Mouse (Mus musculus): ENCODE data around the gene Hcls1.

Hcls1 gene

GRCm38 (mm10) chr16:36988066-36988465, 53.3 kb downstream of the Hcls1 start:
- CTCF ChIA-PET = no interaction called here

- CTCF ChIA-PET = interaction anchor here (0.7 to 0.9 kb wide), 2 partner anchors 20 to 83 kb away, joined by 3 to 4 read pairs; no protein-coding TSS in a partner anchor
These were observed 54.7 kb downstream of the Hcls1 start for GRCm38 (mm10) chr16:36989493-36989892.

- CTCF ChIA-PET = interaction anchor here (0.9 kb wide), 1 partner anchor 19 kb away, joined by 4 read pairs; no protein-coding TSS in a partner anchor
These were observed 55.3 kb downstream of the Hcls1 start, which contains the start of gene Fbxo40 for GRCm38 (mm10) chr16:36989999-36990625. Gene Fbxo40, minus strand, starts transcription at chr16:36990467.

- CTCF ChIA-PET = no interaction called here
These were observed 62.9 kb downstream of the Hcls1 start for GRCm38 (mm10) chr16:36997650-36998049.

- CTCF ChIA-PET = no interaction called here
These were observed 64.7 kb downstream of the Hcls1 start for GRCm38 (mm10) chr16:36999366-36999972.

- CTCF ChIA-PET = interaction anchor here (0.9 kb wide), 1 partner anchor 19 kb away, joined by 4 read pairs; the partner anchor contains the start of gene Fbxo40
These were observed 74.5 kb downstream of the Hcls1 start for GRCm38 (mm10) chr16:37009262-37009661.

- CTCF ChIA-PET = no interaction called here
These were observed 75.6 kb downstream of the Hcls1 start for GRCm38 (mm10) chr16:37010370-37010769.

- CTCF ChIA-PET = no interaction called here
These were observed 76.5 kb downstream of the Hcls1 start, which contains the start of gene Polq for GRCm38 (mm10) chr16:37011061-37011921. Gene Polq, plus strand, starts transcription at chr16:37011786.

- CTCF ChIA-PET = interaction anchor here (0.6 to 1.2 kb wide), 2 partner anchors 77 kb away, joined by 3 read pairs; partner anchors contain the start of gene Hcls1
These were observed 77.1 kb downstream of the Hcls1 start for GRCm38 (mm10) chr16:37011922-37012289.

GRCm38 (mm10) chr16:37012336-37012735, 77.6 kb downstream of the Hcls1 start:
- CTCF ChIA-PET = interaction anchor here (0.6 to 1.2 kb wide), 2 partner anchors 77 kb away, joined by 3 read pairs; partner anchors contain the start of gene Hcls1
